Mouse (Mus musculus): ENCODE results near the gene Ube2e2.
"Not testable (repeated sequence)": the region's sequence is repeated elsewhere in the genome, so short reads cannot be mapped to it uniquely, and the experiment has no call there.

The Ube2e2 gene

GRCm38 (mm10) chr14:18637739-18638138 is 256.3 kb downstream of the Ube2e2 start:
- no peak for DNase-seq (ENCODE audit: low spot score in 2 of 2)

GRCm38 (mm10) chr14:18628170-18628569 is 265.9 kb downstream of the Ube2e2 start:
- no peak for DNase-seq (ENCODE audit: low spot score in 2 of 2)

- DNase-seq (ENCODE audit: low spot score in 2 of 2) = no peak
These were observed 275.5 kb downstream of the Ube2e2 start for GRCm38 (mm10) chr14:18618603-18619002.

GRCm38 (mm10) chr14:18601927-18602326 is 292.1 kb downstream of the Ube2e2 start:
- no peak for DNase-seq (ENCODE audit: low spot score in 2 of 2)

GRCm38 (mm10) chr14:18586239-18587034 is 307.6 kb downstream of the Ube2e2 start:
- no peak for DNase-seq (ENCODE audit: low spot score in 2 of 2)

GRCm38 (mm10) chr14:18581735-18582134 is 312.3 kb downstream of the Ube2e2 start:
- no peak for DNase-seq (ENCODE audit: low spot score in 2 of 2)

GRCm38 (mm10) chr14:18574756-18575155 is 319.3 kb downstream of the Ube2e2 start:
- no peak for DNase-seq (ENCODE audit: low spot score in 2 of 2)

GRCm38 (mm10) chr14:18574130-18574721 is 319.8 kb downstream of the Ube2e2 start:
- DNase-seq (ENCODE audit: low spot score in 2 of 2) = no peak

GRCm38 (mm10) chr14:18573286-18573956 is 320.6 kb downstream of the Ube2e2 start:
- DNase-seq (ENCODE audit: low spot score in 2 of 2) = no peak

- no peak for DNase-seq (ENCODE audit: low spot score in 2 of 2)
These were observed 321.2 kb downstream of the Ube2e2 start for GRCm38 (mm10) chr14:18572852-18573251.

- no peak for DNase-seq (ENCODE audit: low spot score in 2 of 2)
These were observed 324.5 kb downstream of the Ube2e2 start for GRCm38 (mm10) chr14:18569615-18570014.

- not testable (repeated sequence) for DNase-seq (ENCODE audit: low spot score in 2 of 2)
These were observed 329.1 kb downstream of the Ube2e2 start for GRCm38 (mm10) chr14:18564999-18565398.

- DNase-seq (ENCODE audit: low spot score in 2 of 2) = no peak
These were observed 338.8 kb downstream of the Ube2e2 start for GRCm38 (mm10) chr14:18555287-18555686.

- DNase-seq (ENCODE audit: low spot score in 2 of 2) = no peak
These were observed 339.5 kb downstream of the Ube2e2 start for GRCm38 (mm10) chr14:18554627-18554988.

- DNase-seq (ENCODE audit: low spot score in 2 of 2) = no peak
These were observed 340.0 kb downstream of the Ube2e2 start for GRCm38 (mm10) chr14:18553987-18554626.

GRCm38 (mm10) chr14:18547541-18547940 is 346.5 kb downstream of the Ube2e2 start:
- DNase-seq (ENCODE audit: low spot score in 2 of 2) = no peak

- not testable (repeated sequence) for DNase-seq (ENCODE audit: low spot score in 2 of 2)
These were observed 355.0 kb downstream of the Ube2e2 start for GRCm38 (mm10) chr14:18539092-18539491.

- DNase-seq (ENCODE audit: low spot score in 2 of 2) = no peak
These were observed 363.2 kb downstream of the Ube2e2 start for GRCm38 (mm10) chr14:18530899-18531298.

- DNase-seq (ENCODE audit: low spot score in 2 of 2) = no peak
These were observed 363.6 kb downstream of the Ube2e2 start for GRCm38 (mm10) chr14:18530496-18530895.

All from spleen, postnatal 14 days (tissue).